Mouse (Mus musculus): ENCODE measurements around the gene Mycbp2. TPM values are rescaled to one million over a fixed set of nuclear protein-coding genes. Genes with fewer than 3 reads are reported as not detected.

The Mycbp2 gene
- polyA plus RNA-seq, 1 experiment from 2014 or later: 31.5 TPM

DNA sequence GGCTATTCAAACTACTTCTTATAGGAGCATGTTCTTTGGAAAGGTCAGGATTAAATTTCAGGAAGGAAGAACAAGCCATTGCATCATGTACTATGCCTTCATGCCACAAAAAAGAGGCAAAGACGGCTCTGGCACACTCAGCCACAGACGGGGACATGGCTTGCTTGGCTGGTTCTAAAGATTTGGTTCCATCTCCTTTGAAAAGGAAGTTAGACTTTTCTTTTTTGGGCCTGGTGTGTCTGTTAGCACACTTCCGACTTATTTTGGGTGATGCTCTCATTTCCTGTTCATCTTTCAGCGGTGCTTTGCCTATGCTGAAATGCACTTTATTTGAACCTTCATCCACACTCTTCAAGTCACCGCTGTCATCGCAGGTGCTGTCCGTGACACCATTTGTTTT lies 190.9 kb downstream of the Mycbp2 start:
- H3K9me3 ChIP-seq (ENCODE audit: control insufficient read depth, low read length): no peaks in the 10 kb centered on the region
- no peaks in the 10 kb centered on the region for H3K4me1 ChIP-seq (replicated peaks; ENCODE audit: control insufficient read depth, insufficient read depth, low read length)
- peaks cover 54% of the 10 kb centered on the region for H3K36me3 ChIP-seq (ENCODE audit: control insufficient read depth, insufficient read depth, low read length)
- 93% methylated on average over 7 of the region's 7 CpGs for WGBS
- H3K9ac ChIP-seq (ENCODE audit: low read length): no peak overlapping the region
- no peak overlapping the region for H3K4me3 ChIP-seq (ENCODE audit: low read depth, low read length)
- DNase-seq (ENCODE audit: low spot score) (no peak), ATAC-seq (replicated peaks; ENCODE audit: low FRiP score, low TSS enrichment, low read depth) (no peak)
- no peak overlapping the region for H3K4me2 ChIP-seq (ENCODE audit: low read length)
- H3K27ac ChIP-seq (ENCODE audit: low read depth): no peak overlapping the region
- H3K27me3 ChIP-seq (replicated peaks; ENCODE audit: control insufficient read depth, insufficient read depth, low read length): no peaks in the 10 kb centered on the region

DNA sequence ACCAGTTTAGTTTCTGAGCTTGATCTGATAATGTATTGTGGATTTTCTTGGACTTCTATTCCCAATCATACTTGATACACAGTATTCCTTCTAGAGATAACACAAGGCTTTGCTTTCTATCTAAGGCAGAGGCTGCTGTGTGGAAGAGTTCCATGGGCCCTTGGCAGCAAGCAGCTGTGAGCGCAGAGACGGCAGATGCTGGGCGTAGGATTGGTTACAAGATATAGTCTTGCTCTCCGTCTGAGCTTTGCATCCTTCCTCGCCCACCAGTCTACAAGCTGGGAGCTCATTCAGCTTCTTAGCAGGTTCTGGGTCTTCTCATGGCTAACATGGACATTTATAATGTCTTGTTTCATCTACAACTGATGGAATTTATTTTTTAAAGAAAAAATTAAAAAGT lies 196.5 kb downstream of the Mycbp2 start:
- H3K9me3 ChIP-seq (ENCODE audit: control insufficient read depth, low read length): no peaks in the 10 kb centered on the region
- H3K4me1 ChIP-seq (replicated peaks; ENCODE audit: control insufficient read depth, insufficient read depth, low read length): no peaks in the 10 kb centered on the region
- H3K4me3 ChIP-seq (ENCODE audit: low read depth, low read length): no peak overlapping the region
- H3K4me2 ChIP-seq (ENCODE audit: low read length): no peak overlapping the region
- 93% methylated on average over 5 of the region's 5 CpGs for WGBS
- H3K27ac ChIP-seq (ENCODE audit: low read depth): no peak overlapping the region
- H3K9ac ChIP-seq (ENCODE audit: low read length): no peak overlapping the region
- no peaks in the 10 kb centered on the region for H3K27me3 ChIP-seq (replicated peaks; ENCODE audit: control insufficient read depth, insufficient read depth, low read length)
- DNase-seq (ENCODE audit: low spot score) (no peak), ATAC-seq (replicated peaks; ENCODE audit: low FRiP score, low TSS enrichment, low read depth) (no peak)
- peaks cover 72% of the 10 kb centered on the region for H3K36me3 ChIP-seq (ENCODE audit: control insufficient read depth, insufficient read depth, low read length)

DNA sequence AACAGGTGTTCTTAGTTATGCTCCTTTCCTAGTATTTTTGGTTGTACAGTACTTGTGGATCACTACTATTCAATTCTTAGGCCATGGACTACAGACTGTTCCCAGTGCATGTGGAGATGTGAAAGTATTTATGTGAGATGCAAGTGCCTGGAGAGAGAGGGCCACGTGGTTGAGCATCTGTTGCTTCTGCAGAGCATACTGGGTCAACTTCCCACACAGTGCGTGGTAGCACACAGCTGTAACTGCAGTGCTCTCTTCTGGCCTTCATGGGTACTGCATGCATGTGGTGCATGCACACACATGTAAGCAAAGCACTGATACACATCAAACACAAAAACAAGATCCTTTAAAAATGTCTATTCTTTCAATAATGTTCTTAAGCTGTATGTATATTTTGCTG lies 214.6 kb downstream of the Mycbp2 start:
- Histone ChIP-seq H3K27me3 (replicated peaks; ENCODE audit: control insufficient read depth, insufficient read depth, low read length) (no peaks in the 10 kb centered on the region), H3K36me3 (ENCODE audit: control insufficient read depth, insufficient read depth, low read length) (peaks cover 75% of the 10 kb centered on the region), H3K4me1 (replicated peaks; ENCODE audit: control insufficient read depth, insufficient read depth, low read length) (no peaks in the 10 kb centered on the region), H3K4me3 (ENCODE audit: low read depth, low read length) (no peak overlapping the region), H3K9me3 (ENCODE audit: control insufficient read depth, low read length) (no peaks in the 10 kb centered on the region), H3K4me2 (ENCODE audit: low read length) (no peak overlapping the region), H3K9ac (ENCODE audit: low read length) (no peak overlapping the region), H3K27ac (ENCODE audit: low read depth) (no peak overlapping the region)
- 0 out of 2 replicates have a peak, but pooled peaks have one; percentile 43 for ATAC-seq (replicated peaks; ENCODE audit: low FRiP score, low TSS enrichment, low read depth)
- DNase-seq (ENCODE audit: low spot score): no peak
- 83% methylated on average over 2 of the region's 2 CpGs for WGBS

DNA sequence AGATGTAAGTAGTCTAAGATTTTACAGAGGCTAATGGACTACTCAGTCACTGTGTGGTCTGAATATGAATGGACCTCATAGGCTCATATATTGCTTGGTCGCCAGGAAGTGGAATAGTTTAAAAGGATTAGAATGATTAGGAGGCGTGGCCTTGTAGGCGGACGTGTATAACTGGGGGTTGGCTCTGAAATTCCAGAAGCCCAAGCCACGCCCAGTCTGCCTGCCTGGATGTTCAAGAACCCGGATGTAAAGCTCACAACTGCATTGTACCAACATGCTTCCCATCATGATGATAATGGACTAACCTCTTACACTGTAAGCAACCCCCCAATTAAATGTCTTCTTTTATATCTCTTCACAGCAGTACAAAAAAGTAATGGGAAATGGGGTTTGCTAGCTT lies 220.9 kb downstream of the Mycbp2 start:
- no peaks in the 10 kb centered on the region for H3K27me3 ChIP-seq (replicated peaks; ENCODE audit: control insufficient read depth, insufficient read depth, low read length)
- no peak for DNase-seq (ENCODE audit: low spot score)
- no peak for ATAC-seq (replicated peaks; ENCODE audit: low FRiP score, low TSS enrichment, low read depth)
- no peak overlapping the region for H3K4me2 ChIP-seq (ENCODE audit: low read length)
- H3K27ac ChIP-seq (ENCODE audit: low read depth): no peak overlapping the region
- H3K9ac ChIP-seq (ENCODE audit: low read length): no peak overlapping the region
- no peaks in the 10 kb centered on the region for H3K4me1 ChIP-seq (replicated peaks; ENCODE audit: control insufficient read depth, insufficient read depth, low read length)
- 85% methylated on average over 6 of the region's 6 CpGs for WGBS
- no peaks in the 10 kb centered on the region for H3K9me3 ChIP-seq (ENCODE audit: control insufficient read depth, low read length)
- H3K4me3 ChIP-seq (ENCODE audit: low read depth, low read length): no peak overlapping the region
- H3K36me3 ChIP-seq (ENCODE audit: control insufficient read depth, insufficient read depth, low read length): peaks cover 83% of the 10 kb centered on the region

DNA sequence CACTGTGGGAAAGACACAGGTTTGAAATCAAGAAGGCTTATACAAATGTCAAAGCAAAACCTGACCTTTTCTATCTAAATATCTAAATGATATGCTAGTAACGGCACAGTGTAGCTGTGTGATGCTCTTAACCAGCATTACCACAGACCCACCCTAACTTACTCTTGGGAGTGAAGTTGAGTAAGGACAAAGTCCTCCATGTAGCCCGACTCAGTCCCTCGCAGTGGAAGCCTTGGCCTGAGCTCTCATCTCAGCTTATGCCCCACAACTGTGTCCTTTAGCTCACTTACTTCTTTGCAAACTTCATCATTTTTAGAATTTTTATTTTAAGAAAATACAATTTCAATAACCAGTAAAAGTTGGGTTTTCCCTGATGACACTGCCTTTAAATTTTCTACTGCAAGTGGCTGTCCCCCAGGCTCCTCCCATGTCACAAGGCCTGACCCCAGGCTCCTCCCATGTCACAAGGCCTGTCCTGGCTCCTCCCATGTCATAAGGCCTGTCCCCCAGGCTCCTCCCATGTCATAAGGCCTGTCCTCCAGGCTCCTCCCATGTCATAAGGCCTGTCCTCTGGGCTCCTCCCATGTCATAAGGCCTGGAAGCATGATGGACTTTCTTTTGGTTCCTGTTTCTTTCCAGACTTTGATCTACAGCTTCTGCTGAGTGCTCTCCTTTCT lies 231.5 kb downstream of the Mycbp2 start:
- Histone ChIP-seq H3K4me2 (ENCODE audit: low read length) (no peak overlapping the region), H3K4me1 (replicated peaks; ENCODE audit: control insufficient read depth, insufficient read depth, low read length) (no peaks in the 10 kb centered on the region), H3K27ac (ENCODE audit: low read depth) (no peak overlapping the region), H3K27me3 (replicated peaks; ENCODE audit: control insufficient read depth, insufficient read depth, low read length) (no peaks in the 10 kb centered on the region), H3K9me3 (ENCODE audit: control insufficient read depth, low read length) (no peaks in the 10 kb centered on the region), H3K9ac (ENCODE audit: low read length) (no peak overlapping the region), H3K4me3 (ENCODE audit: low read depth, low read length) (no peak overlapping the region), H3K36me3 (ENCODE audit: control insufficient read depth, insufficient read depth, low read length) (peaks cover 77% of the 10 kb centered on the region)
- no peak for ATAC-seq (replicated peaks; ENCODE audit: low FRiP score, low TSS enrichment, low read depth)
- DNase-seq (ENCODE audit: low spot score): no peak
- 92% methylated on average over 3 of the region's 3 CpGs for WGBS

DNA sequence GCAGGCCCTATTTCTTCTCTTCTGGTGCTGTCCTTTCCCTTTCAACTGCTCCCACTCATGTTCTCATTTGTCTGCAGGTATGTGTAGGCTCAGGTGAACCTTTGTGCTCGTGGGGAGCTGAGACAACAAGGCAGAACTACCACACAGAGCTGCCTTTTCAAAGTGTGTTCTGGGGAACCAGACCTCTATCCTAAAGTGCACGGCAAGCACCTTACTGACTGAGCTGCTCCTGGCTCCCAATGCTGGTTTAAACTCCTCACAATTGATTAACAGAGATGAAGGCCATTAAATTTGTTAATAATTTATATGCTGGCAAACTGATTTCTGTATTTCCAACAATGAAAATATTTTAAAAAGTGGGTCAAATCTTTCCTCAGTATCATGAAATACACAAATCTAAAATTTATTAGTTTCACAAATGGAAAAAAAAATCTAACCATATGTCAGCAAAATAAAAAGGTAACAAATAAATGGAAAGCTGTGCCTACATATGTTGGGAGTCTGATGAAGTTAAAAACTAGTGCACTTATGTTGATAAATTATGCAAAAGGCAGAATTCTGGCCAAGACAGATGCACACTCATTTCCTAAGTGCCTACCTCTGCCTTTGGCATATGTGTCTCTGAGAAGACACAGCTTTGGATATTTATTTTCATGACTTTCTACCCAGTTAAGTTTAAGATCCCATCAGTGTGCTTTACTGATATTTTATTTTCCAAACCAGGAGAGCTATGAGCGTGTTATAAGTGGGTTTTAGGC lies 233.8 kb downstream of the Mycbp2 start:
- Histone ChIP-seq H3K27me3 (replicated peaks; ENCODE audit: control insufficient read depth, insufficient read depth, low read length) (no peaks in the 10 kb centered on the region), H3K36me3 (ENCODE audit: control insufficient read depth, insufficient read depth, low read length) (peaks cover 58% of the 10 kb centered on the region), H3K4me3 (ENCODE audit: low read depth, low read length) (no peak overlapping the region), H3K4me2 (ENCODE audit: low read length) (no peak overlapping the region), H3K4me1 (replicated peaks; ENCODE audit: control insufficient read depth, insufficient read depth, low read length) (no peaks in the 10 kb centered on the region), H3K27ac (ENCODE audit: low read depth) (no peak overlapping the region), H3K9ac (ENCODE audit: low read length) (no peak overlapping the region), H3K9me3 (ENCODE audit: control insufficient read depth, low read length) (no peaks in the 10 kb centered on the region)
- DNase-seq (ENCODE audit: low spot score): no peak
- 87% methylated on average over 3 of the region's 3 CpGs for WGBS
- ATAC-seq (replicated peaks; ENCODE audit: low FRiP score, low TSS enrichment, low read depth): no peak

DNA sequence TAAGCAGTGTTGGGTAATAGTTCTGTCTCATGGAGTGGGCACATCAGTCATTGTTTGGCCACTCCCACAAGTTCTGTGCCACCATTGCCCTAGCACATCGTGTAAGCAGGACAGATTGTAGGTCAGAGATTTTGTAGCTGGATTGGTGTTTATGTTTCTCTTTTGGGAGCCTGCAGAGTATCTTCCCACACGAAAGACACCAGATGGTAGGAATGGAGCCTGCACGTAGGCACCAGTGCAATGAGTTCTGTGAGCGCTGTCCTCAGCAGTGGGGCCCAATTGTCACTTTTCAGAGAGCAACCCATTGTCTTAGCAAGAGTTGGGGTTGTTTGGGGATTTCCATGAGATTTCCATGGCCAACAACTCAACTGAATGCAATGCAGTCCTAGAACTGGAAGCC lies 236.6 kb downstream of the Mycbp2 start:
- H3K9ac ChIP-seq (ENCODE audit: low read length): no peak overlapping the region
- no peaks in the 10 kb centered on the region for H3K27me3 ChIP-seq (replicated peaks; ENCODE audit: control insufficient read depth, insufficient read depth, low read length)
- no peak overlapping the region for H3K4me2 ChIP-seq (ENCODE audit: low read length)
- H3K27ac ChIP-seq (ENCODE audit: low read depth): no peak overlapping the region
- H3K36me3 ChIP-seq (ENCODE audit: control insufficient read depth, insufficient read depth, low read length): peaks cover 30% of the 10 kb centered on the region
- H3K4me1 ChIP-seq (replicated peaks; ENCODE audit: control insufficient read depth, insufficient read depth, low read length): no peaks in the 10 kb centered on the region
- ATAC-seq (replicated peaks; ENCODE audit: low FRiP score, low TSS enrichment, low read depth) (no peak), DNase-seq (ENCODE audit: low spot score) (no peak)
- 81% methylated on average over 4 of the region's 4 CpGs for WGBS
- no peak overlapping the region for H3K4me3 ChIP-seq (ENCODE audit: low read depth, low read length)
- no peaks in the 10 kb centered on the region for H3K9me3 ChIP-seq (ENCODE audit: control insufficient read depth, low read length)

DNA sequence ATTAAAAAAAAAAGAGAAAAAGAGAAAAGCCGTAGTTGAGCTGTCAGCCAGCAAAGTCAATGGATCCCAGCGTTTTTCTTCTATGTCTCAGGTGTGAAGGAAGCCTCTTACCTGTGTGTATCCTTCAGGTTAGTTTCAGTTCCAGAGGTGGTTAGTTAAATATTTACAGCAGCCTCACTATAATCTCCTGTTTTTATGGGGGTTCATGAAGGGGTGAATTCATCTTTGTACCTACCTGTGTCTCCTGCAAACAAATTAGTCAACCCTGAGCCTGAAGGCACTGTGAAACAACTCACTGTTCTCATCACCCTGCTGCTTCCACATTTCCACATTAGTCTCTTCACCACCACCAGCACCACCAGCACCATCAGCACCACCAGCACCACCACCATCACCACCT lies 240.3 kb downstream of the Mycbp2 start:
- Histone ChIP-seq H3K4me1 (replicated peaks; ENCODE audit: control insufficient read depth, insufficient read depth, low read length) (no peaks in the 10 kb centered on the region), H3K4me3 (ENCODE audit: low read depth, low read length) (no peak overlapping the region), H3K27me3 (replicated peaks; ENCODE audit: control insufficient read depth, insufficient read depth, low read length) (no peaks in the 10 kb centered on the region), H3K9me3 (ENCODE audit: control insufficient read depth, low read length) (no peaks in the 10 kb centered on the region), H3K4me2 (ENCODE audit: low read length) (no peak overlapping the region), H3K9ac (ENCODE audit: low read length) (no peak overlapping the region), H3K36me3 (ENCODE audit: control insufficient read depth, insufficient read depth, low read length) (no peaks in the 10 kb centered on the region), H3K27ac (ENCODE audit: low read depth) (no peak overlapping the region)
- 69% methylated on average over 2 of the region's 2 CpGs for WGBS
- DNase-seq (ENCODE audit: low spot score) (no peak), ATAC-seq (replicated peaks; ENCODE audit: low FRiP score, low TSS enrichment, low read depth) (peak; percentile 65)
